17 mouse cellular contexts compared by ENCODE assay signal in the genomic region with DNA sequence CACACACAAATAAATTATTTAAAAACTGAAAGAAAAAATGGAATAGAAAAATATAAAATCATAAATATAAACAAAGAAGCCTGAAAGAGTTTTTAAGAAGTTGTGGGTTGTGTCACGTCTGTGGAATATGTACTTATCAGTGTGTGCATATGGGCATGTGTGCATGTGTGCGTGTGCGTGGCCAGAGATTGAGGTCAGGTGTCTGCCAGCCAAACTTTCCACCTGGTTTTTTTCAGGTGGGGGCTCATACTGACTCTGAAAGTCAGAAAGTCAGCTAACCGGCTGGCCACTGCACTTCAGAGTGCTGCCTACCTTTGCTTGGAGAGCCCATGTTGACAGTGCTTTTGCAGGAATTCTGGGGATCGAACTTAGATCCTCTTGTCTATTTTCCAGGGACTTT.
"Had no signal": no experiment of that assay in that cellular context is flagged by ENCODE, and none has a peak within 500 bp of the region (broad histone marks: within the 10 kb centered on the region; RNA-seq: fewer than 3 reads in every experiment).

No protein-coding gene starts in this region.

- H3K4me2 ChIP-seq: kidney, embryonic 15.5 days; lung, embryonic 14.5 days; midbrain, embryonic 11.5 days had no signal

- H3K9me3 ChIP-seq: kidney, embryonic 15.5 days; megakaryocyte, embryonic 14.5 days had no signal

- H3K27ac ChIP-seq: kidney, embryonic 15.5 days; left cerebral cortex, adult 2 months; liver, embryonic 14.5 days; macrophage; stomach, postnatal 0 days had no signal

- H3K9ac ChIP-seq: kidney, embryonic 15.5 days; liver, embryonic 14.5 days; lung, embryonic 14.5 days had no signal

- ATAC-seq: intestine, postnatal 0 days; lung, postnatal 0 days had no signal

- H3K27me3 ChIP-seq: kidney, embryonic 15.5 days; megakaryocyte, embryonic 14.5 days had no signal

- H3K4me3 ChIP-seq: kidney, embryonic 15.5 days; left cerebral cortex, adult 2 months had no signal

- DNase-seq: kidney, adult 8-10 months; kidney, postnatal 10 days; kidney, postnatal 36 days; layer of hippocampus, postnatal 36 days; lung, embryonic 14.5 days; midbrain, embryonic 14.5 days; thymus, adult 2 months; thymus, postnatal 14 days had no signal
